Mouse (Mus musculus) cerebellum, adult 11 months (tissue): ENCODE results near the gene Abhd6.

Source experiments
- DNase-seq: peaks from one replicate; pipeline ENCODE4 v3.0.0; 2022

The Abhd6 gene

GRCm38 (mm10) chr14:8032087-8032944, 29.6 kb downstream of the Abhd6 start:
- DNase-seq = peak; percentile 60

DNA sequence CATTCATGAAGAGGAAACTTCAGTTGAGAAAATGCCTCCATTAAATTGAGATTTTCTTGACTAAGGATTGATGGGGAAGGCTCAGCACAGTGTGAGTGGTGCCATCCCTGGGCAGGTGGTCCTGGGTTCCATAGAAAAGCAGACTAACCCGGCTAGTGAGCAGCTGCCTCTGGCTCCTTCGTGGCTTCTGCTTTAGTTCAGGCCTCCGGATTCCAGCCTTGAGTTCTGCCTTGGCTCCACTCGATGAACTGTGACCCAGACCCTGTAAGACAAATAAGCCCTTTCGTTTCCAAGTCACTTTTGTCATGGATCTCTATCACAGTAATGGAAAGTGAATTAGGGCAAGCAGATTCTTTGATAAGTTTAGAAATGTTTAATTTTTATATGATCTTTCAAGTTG, 31.9 kb downstream of the Abhd6 start:
- DNase-seq = no peak

DNA sequence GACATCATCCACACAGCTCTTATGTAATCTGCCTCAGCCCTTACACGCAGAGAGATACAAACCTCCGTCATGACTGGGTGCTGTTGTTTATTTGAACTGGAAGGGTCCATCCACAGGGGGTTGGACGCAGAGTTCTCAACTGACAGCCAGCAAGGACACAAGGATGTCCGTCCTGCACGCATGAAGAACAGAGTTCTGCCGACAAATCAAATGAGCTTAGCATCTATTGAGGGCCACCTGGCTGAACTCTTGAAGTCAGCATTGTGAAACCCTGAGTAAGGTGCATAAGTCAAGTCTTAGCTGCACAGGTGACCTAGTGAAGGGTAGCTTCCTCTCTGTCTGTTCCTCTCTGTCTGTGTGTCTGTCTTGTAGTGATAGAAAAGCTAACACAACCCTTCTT, 33.2 kb downstream of the Abhd6 start:
- no peak for DNase-seq

DNA sequence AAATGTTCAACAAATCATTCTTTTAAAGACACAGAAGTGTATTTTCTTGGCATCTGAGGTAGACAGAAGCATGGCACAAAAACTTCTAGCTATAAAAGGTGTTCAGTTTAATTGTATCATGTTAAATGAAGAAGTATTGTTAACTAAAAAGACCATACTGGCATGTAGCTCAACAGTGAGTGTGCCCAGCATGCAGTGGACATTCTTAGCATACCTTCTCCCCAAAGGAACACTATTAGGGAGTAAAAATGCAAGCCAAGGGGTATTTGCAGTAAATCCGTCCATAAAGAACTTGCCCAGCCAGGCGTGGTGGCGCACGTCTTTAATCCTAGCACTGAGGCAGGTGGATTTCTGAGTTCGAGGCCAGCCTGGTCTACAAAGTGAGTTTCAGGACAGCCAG, 33.7 kb downstream of the Abhd6 start:
- no peak for DNase-seq

DNA sequence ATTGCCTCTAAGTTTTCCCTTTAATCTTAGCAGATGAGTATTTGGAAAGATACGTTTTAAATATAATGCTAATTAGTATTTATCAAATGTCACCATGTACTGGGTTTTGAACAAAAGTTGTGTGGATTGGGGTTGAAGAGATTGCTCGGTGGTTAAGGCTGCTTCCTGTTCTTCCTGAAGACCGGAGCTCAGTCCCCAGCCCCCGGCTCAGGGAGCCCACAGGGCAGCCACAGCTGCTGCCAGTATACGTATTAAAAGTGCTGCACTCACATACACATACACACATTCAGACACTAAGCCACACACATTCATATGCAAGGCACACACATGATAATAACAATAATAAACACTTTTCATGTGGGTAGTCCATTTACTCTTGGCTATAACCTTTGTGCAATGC, 35.4 kb downstream of the Abhd6 start:
- DNase-seq = no peak

DNA sequence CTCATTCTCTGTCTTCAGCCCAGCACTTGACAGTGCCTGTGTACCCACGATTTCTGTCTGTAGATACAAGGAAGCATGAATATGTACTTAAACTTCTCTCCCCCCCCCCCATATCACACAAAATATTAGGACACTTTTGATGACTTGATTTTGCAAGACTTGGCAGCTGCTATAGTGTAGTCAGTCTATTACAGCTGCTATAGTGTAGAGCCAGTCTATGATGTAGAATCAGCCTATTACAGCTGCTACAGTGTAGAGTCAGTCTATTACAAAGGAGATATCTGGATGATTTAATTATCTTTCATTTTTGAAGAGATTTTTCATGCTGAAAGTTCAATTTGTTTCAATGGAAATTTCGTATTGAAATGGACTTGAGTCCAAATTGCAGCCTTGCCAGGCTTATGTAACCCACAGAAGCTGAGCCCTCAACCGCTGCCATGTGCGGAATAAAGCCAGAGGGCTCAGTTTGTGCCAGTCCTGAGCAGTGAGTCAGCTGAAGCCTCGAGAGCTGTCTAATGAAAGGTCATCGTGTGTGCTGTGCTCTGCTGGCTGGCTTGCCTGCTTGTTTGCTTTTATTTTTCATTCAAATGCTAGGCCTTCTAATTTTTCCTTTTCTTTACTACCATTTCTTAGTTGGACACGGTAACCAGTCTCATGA, 36.2 kb downstream of the Abhd6 start:
- peak; percentile 68 for DNase-seq

GRCm38 (mm10) chr14:8040179-8040578, 37.5 kb downstream of the Abhd6 start:
- DNase-seq = no peak

GRCm38 (mm10) chr14:8040911-8041678, 38.4 kb downstream of the Abhd6 start:
- DNase-seq = no peak

GRCm38 (mm10) chr14:8042120-8042519, 39.4 kb downstream of the Abhd6 start:
- no peak for DNase-seq

DNA sequence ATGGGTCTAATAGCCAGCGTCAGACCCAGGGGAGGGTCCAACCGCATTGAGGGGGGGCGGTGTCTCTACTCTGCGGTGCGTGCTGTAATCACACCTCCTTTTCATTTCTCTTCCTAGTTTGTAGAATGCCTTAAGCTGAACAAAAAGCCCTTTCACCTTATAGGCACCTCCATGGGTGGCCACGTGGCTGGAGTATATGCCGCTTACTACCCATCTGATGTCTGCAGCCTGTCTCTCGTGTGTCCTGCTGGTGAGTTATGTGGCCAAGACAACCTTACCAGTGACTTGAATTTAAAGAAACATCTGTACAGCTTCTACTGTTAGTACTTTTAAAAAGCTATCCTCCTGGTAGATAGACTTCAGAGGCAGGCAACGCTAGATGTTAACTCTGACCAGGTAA, 39.9 kb downstream of the Abhd6 start:
- DNase-seq = no peak

DNA sequence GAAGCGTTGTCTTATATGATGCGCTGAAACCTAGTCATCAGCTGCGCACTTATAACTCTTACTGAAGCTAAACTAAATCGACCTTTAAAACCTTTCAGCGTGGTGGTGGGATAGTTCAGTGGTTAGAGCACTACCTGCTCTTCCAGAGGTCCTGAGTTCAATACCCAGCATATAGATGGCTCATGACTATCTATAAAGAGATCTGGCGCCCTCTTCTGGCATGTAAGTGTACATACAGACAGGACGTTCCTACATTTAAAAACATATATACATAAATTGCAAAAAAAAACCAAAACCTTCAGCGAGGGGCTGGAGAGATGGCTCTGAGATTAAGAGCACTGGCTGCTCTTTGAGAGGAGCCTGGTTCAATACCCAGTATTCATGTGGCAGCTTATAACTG, 41.6 kb downstream of the Abhd6 start:
- DNase-seq = peak; percentile 35

GRCm38 (mm10) chr14:8044786-8045185, 42.1 kb downstream of the Abhd6 start:
- no peak for DNase-seq

GRCm38 (mm10) chr14:8045187-8045846, 42.6 kb downstream of the Abhd6 start:
- no peak for DNase-seq

- no peak for DNase-seq
Observed at GRCm38 (mm10) chr14:8046839-8047238, 44.1 kb downstream of the Abhd6 start.

DNA sequence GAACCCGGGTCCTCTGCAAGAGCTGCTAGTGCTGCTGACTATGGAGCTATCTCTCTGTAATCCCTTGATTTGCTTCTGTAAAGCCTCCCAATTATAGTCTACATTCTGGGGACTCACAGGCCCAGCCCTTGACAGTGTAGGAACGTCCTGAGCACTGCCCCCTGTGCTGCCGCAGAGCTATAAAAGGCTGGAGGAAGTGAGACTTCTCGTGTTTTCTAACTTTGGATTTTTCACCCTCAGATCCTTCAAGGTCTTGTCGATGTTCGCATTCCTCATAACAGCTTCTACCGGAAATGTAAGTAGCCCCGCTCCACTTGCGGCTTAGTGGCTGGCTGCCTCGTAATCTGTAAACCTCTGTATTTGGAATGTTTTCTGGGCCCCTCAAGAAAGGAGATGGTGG, 46.6 kb downstream of the Abhd6 start:
- DNase-seq = no peak

- no peak for DNase-seq
Observed at GRCm38 (mm10) chr14:8051869-8052268, 49.2 kb downstream of the Abhd6 start.

DNA sequence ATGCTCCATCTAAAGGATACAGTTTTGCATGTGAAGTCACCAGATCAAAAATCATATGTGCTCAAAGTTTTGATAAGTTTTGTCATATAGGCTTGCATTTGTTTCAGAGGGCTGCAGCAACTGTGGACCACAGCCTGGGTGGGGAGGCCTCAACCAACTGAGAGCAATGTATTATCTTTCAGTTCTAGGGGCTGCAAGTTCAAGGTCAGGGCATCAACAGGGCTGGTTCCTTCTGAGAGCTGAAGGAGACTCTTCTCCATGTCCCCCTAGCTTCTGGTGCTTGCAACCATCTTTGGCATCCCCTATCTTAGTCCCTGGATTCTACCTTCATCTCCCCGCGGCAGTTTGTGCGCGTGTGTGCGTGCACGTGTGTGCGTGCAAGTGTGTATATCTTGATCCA, 50.0 kb downstream of the Abhd6 start:
- DNase-seq = no peak

DNA sequence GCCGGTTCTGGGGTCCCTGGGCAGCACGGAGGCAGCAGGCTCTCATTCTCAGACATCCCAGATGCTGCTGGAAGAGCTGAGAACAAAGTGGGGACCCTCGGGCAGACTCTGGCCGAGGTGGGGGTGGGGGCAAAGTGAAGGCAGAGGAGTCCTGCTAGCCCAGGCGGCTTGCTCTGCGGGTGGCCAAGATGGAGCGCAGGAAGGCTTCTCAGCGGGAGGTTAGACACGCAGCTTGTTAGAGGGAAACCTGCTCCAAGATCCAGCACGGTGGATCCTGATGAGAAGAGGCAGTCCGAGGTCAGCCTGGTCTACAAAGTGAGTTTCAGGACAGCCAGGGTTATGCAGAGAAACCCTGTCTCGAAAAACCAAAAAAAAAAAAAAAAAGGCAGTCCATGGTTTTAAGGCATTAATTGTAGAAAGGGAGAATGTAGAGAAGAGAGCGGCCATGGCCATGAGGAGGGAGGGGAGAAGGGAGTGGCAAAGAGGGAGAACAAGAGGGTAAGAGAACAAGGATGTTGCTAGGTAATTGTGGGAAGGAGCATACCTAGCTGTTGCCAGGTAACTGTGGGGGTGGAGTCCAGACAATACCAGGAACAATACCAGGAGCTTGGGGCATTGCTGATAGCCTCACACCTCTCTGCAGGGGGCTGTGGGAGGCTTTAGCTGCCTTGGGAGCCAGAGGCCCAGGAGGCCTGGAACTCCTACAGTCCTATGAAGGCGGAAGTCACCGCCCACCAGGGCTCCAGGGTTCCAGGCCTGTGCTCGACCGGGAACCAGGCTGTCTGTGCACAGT, 51.8 kb downstream of the Abhd6 start:
- no peak for DNase-seq

DNA sequence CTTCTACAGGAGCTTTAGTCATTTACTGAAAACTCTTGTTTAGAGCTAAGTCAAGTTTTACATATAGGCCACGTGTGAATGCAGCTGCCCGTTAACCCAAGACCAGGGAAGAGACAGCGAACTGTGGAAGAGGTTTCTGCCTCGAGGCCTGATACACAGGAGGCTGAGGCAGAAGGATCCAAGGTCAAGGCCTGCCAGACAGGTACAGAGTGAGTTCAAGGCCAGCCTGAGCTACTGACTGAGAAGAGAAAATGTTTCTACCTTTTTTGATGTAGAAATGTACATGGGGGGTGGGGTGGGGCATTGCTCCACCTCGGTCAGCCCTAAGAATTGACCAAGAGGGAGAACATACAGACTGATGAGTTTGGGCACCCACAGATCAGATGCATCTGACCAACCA, 53.4 kb downstream of the Abhd6 start:
- DNase-seq = no peak

DNA sequence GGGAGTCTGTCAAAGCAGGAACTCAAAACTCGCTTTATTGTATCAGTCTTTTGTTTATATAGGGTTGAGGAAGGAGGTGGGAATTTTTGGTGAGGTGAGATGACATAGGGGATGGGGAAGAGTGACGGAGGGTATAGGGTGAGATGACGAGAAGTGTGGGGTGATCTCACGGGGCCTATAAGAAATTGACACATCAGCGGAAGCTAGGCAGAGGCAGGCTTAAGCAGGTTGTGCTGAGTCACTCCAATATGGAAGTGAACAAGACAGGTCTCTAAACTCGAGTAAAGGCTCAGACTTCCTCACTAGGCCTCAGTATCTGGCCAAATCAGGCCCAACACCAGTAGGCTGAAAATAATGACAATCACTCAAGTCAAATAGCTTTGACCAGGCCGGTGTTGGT, 57.2 kb downstream of the Abhd6 start:
- DNase-seq = no peak

DNA sequence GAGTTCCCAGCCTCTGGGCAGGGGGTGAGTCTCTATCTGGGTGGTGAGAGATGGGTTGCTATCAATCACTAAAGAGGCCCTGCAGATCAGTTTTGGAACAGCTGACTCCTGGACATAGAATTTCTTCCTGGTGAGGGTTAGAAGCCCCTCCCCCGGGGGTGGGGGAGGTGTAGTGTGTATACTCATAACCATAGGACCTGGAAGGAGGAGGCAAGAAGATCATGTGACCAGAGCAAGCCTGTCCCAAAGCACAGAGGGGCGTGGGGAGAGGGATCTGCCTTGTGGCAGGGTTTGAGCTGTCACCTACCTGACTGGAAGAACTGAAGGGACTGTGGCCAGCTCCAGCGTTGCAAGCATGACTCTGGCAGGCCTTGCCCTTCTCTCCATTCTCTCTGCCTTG, 59.4 kb downstream of the Abhd6 start:
- DNase-seq = no peak

DNA sequence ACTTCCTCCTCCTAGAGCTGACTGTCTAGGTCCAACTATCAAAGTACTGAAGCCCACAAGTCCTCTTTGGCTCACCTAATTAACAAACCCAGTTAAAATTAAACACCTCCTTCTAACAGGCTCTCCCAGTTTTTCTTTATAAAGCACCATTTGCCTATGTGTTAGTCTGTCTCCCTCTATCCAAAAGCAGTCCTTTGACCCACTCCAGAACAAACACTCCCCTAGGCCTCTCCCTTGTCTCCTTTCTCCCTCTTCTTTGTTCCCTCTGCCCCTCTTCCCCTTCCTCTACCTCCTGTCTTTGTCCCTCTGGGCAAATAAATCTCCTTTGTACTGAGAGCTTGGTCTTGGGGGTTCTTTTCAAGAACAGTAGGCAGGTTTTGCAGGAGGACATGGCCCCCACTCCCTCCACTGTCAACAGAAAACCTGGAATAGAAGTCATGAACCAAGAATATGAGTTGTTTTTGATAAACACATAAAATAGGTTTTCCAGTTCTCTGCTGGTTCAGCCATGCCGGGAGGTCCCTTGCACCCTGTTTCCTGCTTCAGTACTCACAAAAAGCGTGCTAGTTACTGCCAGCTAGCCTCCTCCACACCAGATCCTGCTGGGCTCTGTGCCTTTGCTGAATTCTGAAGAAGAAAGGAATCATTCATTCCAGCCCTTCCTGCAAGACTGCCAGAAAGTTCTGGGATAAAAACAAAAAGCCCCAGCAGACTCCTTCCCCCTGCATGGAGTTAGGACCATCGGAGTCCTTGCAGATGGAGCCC, 60.0 kb downstream of the Abhd6 start:
- DNase-seq = no peak
